Mouse (Mus musculus) ovary, postnatal 10 days (tissue): ENCODE results near the gene Myadml2.
"Not testable (repeated sequence)": the region's sequence is repeated elsewhere in the genome, so short reads cannot be mapped to it uniquely, and the experiment has no call there.

ENCODE experiments used
- DNase-seq: peaks from one replicate; pipeline ENCODE4 v3.0.0; 2022; ENCODE audit warnings: low spot score

Gene Myadml2

GRCm38 (mm10) chr11:120648001-120648476 is at the start of gene Myadml2:
Gene Myadml2 (minus strand): TSS chr11:120648158.
- no peak for DNase-seq

DNA sequence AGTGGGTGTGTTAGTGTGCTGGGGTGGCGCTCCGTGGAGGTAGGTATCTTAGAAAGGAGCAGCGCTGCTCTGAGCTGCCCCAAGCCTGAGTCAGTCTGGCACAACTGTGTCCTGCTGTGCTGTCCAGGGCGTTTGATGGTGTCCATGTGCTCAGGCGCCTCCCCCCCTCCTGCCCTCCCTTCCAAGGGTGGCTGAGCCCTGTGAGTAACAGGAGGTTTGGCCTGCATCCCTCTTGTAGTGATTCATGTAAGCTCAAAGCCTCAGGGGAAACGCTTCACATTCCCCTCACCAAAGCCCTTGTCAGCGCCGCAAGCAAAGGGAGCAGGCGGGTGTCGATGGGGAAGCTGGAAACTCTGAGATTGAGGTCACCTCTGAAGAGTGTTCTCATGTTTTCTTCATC is 49.8 kb upstream of the Myadml2 start:
- DNase-seq, result no peak

DNA sequence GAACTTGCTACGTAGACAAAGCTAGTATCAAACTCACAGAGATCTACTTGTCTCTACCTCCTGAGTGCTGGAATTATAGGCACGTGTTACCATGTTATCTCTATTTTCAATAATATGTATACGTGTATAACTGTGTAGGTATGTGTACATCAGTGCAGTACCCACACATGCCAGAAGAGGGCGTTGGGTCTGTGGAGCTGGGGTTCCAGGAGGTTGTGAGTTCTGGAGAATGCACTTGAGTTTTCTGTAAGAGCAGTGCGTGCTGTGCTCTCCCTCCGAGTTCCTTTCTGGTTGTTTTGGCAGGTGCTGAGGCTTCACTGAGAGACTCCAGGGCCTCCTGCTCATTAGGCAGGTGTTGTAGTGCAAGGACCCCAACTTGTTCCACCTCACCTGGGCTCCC is 48.6 kb upstream of the Myadml2 start:
- no peak for DNase-seq

DNA sequence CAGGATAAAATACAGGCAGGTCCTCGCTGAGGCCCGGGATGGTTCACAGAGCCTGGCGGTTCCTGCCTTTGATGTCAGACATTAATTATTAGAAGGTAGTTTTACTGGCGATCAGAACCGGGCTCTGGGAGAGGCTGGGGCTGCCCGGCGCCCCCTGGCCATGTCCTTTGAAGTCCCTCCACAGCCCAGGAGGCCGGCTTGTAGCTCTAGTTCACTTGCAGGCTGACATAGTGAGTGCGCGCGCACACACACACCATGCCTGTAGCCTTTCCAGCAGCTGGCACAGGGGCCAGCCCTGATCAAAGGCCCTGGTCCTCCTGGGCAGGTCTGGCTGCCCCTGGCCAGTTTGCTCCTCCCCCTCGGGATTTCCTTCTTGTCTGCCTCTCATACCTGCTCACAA is 47.7 kb upstream of the Myadml2 start:
- no peak for DNase-seq

GRCm38 (mm10) chr11:120695184-120695583 is 47.2 kb upstream of the Myadml2 start:
- no peak for DNase-seq

DNA sequence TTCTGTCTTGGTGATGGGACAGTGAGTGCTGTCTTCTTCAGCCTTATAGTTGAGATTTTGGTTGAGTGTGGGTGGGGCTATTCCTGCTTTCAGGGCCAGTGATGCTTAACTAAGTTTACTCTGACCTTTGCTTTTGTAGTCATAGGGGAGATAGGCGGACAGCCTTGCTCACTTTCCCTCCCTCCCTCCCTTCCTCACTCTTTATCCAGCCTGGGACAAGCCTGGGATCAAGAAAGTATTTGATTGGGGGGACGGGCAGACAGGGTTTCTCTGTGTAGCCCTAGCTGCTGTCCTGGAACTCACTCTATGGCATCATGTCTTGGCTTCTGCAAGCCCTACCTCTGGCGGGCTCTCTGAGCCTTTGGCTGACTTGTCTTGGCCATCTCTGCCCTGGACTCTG is 45.5 kb upstream of the Myadml2 start:
- no peak for DNase-seq

DNA sequence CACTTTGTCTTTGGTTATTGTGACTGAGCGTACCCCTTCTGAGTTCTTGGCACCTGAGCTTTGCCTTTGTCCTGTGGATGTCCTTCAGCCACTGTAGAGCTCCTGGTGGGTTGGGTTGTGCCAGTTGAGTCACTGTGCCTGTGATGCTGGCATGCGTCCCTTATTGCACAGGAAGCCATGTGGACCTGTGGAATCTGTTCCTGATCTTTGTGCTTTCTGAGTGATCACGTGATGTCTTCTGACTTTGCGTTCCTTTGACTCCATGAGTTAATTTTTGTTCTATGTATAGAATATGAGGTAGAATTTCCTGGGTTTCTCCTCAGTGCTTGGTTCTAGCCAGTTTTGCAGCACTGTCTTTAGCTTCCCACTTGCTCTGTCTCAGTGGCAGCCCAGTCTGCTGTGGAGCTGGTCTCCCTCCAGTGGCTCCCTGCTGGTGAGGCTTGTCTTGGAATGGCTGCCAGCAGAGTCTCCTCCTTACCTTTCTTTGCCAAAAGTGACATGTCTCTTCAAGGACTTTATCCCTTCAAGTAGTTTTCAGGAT is 44.6 kb upstream of the Myadml2 start:
- DNase-seq, result no peak

- DNase-seq, result no peak
Observed at GRCm38 (mm10) chr11:120689365-120689764, 41.4 kb upstream of the Myadml2 start.

DNA sequence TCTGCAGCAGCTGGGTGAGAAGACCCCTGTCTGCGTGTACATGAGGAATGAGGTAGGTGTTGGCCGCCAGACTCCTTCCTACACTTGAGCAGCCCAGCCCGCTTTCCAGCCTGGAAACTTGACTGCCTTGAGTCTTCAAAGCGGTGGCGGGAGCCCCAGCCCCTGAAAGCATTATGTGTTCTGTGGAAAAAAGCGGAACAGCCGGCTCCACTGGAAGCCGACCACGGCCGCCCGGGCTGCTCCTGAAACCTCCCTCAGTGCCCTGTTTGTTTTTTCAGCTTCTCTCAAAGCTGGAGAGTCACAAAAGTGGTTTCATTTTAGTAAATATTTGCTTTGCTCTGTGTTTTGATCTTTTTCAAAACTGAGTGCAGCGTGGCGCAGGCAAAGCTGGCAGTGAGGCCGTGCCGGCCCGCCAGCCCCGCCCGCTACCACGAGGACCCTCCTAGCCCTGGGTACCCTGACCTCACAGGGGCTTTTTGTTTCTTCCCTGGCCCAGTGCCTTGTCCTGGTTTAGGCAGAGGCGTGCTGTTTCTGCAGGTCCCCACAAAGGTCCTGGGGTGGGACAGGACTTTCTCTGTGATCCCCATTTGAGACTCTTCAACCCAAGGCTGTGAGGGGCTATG is 38.8 kb upstream of the Myadml2 start:
- DNase-seq, result no peak

DNA sequence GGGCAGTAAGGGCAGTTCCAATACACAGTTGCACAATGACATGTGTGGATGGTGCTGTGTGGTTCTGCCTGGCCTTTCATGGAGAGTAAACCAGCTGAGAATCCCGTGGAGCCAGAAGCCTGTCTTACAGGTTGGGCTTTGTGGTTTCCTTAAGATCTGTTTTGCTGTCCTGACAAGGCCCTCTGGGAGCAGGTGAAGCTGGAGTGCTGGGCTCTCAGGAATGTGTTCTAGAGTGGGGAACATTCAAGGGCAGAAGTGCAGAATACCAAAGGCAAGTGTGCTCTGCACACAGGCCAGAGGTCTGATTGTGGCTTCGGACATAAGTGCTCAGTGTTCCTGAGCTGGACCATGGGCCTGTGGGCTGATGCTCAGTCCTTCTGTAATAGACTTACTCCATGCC is 36.7 kb upstream of the Myadml2 start:
- DNase-seq, result no peak

DNA sequence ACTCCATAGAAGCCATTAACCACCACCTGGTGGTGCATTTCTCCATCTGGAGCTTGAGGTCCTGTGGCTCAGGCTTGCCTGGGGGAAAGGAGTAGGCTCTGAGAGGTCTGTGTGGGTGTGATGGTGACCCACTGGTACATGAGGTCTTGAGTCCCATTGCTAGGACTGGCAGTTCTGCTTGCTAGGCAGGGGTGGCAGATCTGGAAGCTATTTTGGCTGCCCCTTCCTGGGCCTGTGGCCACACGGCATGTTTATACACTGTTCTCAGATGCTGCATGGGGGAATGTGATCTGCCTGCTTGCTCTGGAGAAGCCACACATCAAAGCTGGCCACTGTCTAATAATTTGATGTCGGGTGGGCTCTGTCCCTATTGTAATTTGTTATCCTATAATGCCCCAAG is 36.1 kb upstream of the Myadml2 start:
- no peak for DNase-seq

DNA sequence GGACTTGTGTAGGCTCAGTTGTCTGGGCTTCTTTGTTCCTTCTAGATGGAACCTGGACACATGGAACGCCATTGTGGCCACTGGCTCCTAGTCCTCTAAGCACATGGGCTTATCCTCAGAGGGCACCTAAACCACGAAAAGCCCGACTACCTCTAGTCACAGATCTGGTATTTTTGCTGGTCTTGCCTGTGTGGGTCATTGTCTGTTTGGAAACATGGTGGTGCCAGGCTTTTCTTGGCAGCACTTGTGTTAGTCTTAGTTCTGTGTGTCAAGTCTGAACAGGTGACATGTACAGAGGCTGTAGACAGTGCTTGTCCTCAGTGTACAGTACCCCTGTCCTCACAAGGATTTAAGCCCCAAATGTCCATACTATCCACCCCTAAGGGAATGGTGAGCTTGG is 35.6 kb upstream of the Myadml2 start:
- no peak for DNase-seq

- DNase-seq, result no peak
Observed at GRCm38 (mm10) chr11:120682683-120683082, 34.7 kb upstream of the Myadml2 start.

GRCm38 (mm10) chr11:120679909-120680308 is 32.0 kb upstream of the Myadml2 start:
- no peak for DNase-seq

DNA sequence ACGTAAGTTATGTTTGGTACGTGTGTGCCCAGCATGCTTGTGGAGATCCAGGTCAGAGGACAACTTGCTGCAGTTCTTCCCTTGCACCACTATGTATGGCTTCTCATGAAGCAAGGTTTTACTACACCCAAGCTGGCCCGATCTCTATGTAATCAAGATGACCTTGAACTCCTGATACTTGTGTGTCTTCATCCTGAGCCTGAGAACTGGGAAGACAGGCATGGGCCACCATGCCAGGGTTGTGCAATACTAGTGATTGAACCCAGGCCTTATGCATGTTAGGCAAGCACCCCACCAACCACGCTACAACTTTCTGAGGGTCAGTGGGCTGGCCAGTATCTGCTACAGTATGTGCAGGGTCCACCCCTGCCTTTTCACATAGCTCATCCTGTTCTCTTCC is 29.0 kb upstream of the Myadml2 start:
- no peak for DNase-seq

GRCm38 (mm10) chr11:120675875-120676274 is 27.9 kb upstream of the Myadml2 start:
- not testable (repeated sequence) for DNase-seq

DNA sequence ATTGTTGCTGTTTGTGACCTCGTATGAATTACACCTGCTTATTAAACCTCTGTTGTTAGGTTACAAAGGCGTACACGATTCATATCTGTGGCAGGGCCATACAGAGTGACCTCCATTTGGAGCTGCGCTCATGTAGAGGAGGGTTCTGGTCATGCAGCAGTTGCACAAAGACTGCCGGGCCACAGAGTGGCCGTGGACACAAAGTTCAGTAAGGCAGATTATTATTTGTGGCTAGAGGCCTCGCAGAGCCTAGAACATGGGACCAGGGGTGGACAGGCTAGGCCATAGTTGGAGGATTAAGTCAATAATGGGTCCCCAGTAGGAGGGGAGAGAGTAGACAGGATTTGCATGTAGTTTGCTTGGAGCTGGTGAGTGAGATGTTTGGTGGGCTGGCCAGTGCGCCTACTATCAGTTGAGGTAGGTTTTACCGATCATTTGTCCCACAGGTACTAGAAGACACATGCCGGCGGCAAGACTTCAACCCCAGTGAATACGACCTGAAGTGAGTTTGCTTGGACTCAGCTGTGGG is 25.7 kb upstream of the Myadml2 start:
- no peak for DNase-seq

- peak; percentile 91 for DNase-seq
Observed at GRCm38 (mm10) chr11:120672687-120673593, 25.0 kb upstream of the Myadml2 start, which contains the start of gene Aspscr1. Gene Aspscr1 (plus strand): TSS chr11:120672973.

- DNase-seq, result no peak
Observed at GRCm38 (mm10) chr11:120666617-120667016, 18.7 kb upstream of the Myadml2 start.

GRCm38 (mm10) chr11:120665406-120665805 is 17.4 kb upstream of the Myadml2 start:
- no peak for DNase-seq

GRCm38 (mm10) chr11:120663714-120664113 is 15.8 kb upstream of the Myadml2 start:
- no peak for DNase-seq

- DNase-seq, result no peak
Observed at GRCm38 (mm10) chr11:120662759-120663158, 14.8 kb upstream of the Myadml2 start.

DNA sequence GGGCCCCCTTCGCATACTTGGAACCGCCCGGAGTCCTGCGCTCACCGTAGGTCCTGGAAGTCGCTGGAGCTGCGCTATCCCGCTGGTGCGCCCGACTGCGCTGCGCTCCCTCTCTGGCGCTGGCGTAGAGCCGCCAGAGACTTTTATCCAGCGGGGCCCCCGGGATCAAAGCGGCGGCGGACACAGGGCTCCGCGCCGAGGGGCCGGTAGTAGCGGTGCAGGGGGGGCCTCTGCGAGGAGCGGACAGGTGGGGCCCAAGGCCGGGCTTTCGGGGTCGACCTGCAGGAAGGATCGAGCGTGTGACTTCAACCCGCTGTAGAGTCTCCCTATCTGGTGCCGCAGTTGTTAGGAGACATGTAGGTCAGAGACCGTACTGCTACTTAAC is 13.1 kb upstream of the Myadml2 start, which contains the start of gene Notum:
TSS of gene Notum (minus strand) at position 100 of the 385 bp plus-strand sequence.
- DNase-seq, result no peak
